In genomic region chr19:9134746-9135511, GRCm38 (mm10) we compare ENCODE assay signal across 9 mouse cellular contexts. TPM values are rescaled to one million over a fixed set of nuclear protein-coding genes. Genes with fewer than 3 reads are reported as not detected.
DNase-seq lines count a peak whose midpoint lies in the region; ATAC-seq and TF ChIP-seq lines count a peak whose summit lies in the region.
"Had no signal": no experiment of that assay in that cellular context is flagged by ENCODE, and none has a peak within 500 bp of the region (broad histone marks: within the 10 kb centered on the region; RNA-seq: fewer than 3 reads in every experiment).

No protein-coding gene starts in this region.

- peaks cover 9% of the 10 kb centered on the region; the same call in 1 of the 2 replicates for H3K27me3 ChIP-seq in E14TG2a.4 (ENCODE audit: insufficient read depth, low read length)
- no peaks in the 10 kb centered on the region for H3K27me3 ChIP-seq in heart, embryonic 12.5 days (replicated peaks)
- no peaks in the 10 kb centered on the region for H3K27me3 ChIP-seq in kidney, postnatal 0 days (ENCODE audit: insufficient read depth, low read length)

- H3K4me3 ChIP-seq in E14TG2a.4 (replicated peaks; ENCODE audit: low read length) (peak overlapping the region; percentile 93), macrophage (ENCODE audit: inconsistent target) (peak overlapping the region; percentile 85)
- peak overlapping the region; percentile 75 for H3K4me3 ChIP-seq in heart, embryonic 12.5 days
- peak overlapping the region; percentile 58 for H3K4me3 ChIP-seq in kidney, postnatal 0 days (replicated peaks; ENCODE audit: low read depth, low read length)

- peaks cover 23% of the 10 kb centered on the region for H3K4me1 ChIP-seq in E14TG2a.4 (replicated peaks; ENCODE audit: low read depth, low read length)
- H3K4me1 ChIP-seq in heart, embryonic 12.5 days (replicated peaks), result 0 out of 2 replicates have a peak, but pooled peaks cover 5% of the 10 kb centered on the region
- no peaks in the 10 kb centered on the region for H3K4me1 ChIP-seq in kidney, postnatal 0 days (replicated peaks; ENCODE audit: insufficient read depth, low read length)

- peaks cover 23% of the 10 kb centered on the region for H3K36me3 ChIP-seq in E14TG2a.4 (ENCODE audit: insufficient read depth, low read length)
- H3K36me3 ChIP-seq in heart, embryonic 12.5 days, result no peaks in the 10 kb centered on the region; the same call in 1 of the 2 replicates
- H3K36me3 ChIP-seq in kidney, postnatal 0 days (ENCODE audit: insufficient read depth, low read length), result no peaks in the 10 kb centered on the region
- H3K36me3 ChIP-seq in macrophage (ENCODE audit: inconsistent target), result no peaks in the 10 kb centered on the region

- ATAC-seq in heart, embryonic 12.5 days (ENCODE audit: insufficient number of reproducible peaks, low FRiP score), result peak; percentile 70
- ATAC-seq in kidney, postnatal 0 days (replicated peaks; ENCODE audit: low FRiP score, low read depth), result peak; percentile 55

- H3K79me2 ChIP-seq in macrophage (ENCODE audit: inconsistent target), result no peaks in the 10 kb centered on the region

- peak overlapping the region; percentile 83 for H3K9ac ChIP-seq in heart, embryonic 12.5 days
- peak overlapping the region; percentile 63 for H3K9ac ChIP-seq in kidney, postnatal 0 days (ENCODE audit: low read depth, low read length)

- peak; percentile 7 for DNase-seq in 3T3-L1 (ENCODE audit: low read depth, low spot score)
- DNase-seq in cerebellum, postnatal 10 days, result peak; percentile 66 to 73
- peak; percentile 31 for DNase-seq in kidney, postnatal 0 days (ENCODE audit: low spot score)
- DNase-seq in spleen, adult 18-20 months, result peak; percentile 34 to 37
- no peak for DNase-seq in gastrocnemius, adult 18-20 months (ENCODE audit: low spot score)

- no peak overlapping the region for H3K27ac ChIP-seq in heart, embryonic 12.5 days (ENCODE audit: poor library complexity, severe bottlenecking)
- H3K27ac ChIP-seq in kidney, postnatal 0 days, result no peak overlapping the region
- H3K27ac ChIP-seq in macrophage, result peak overlapping the region; percentile 31

- no peak for TF ChIP-seq CTCF in E14TG2a.4 (conservative IDR thresholded peaks at IDR 0.05; ENCODE audit: low read length)
- TF ChIP-seq CTCF in kidney, postnatal 0 days (IDR thresholded peaks at IDR 0.05; ENCODE audit: low read depth), result no peak

- H3K4me2 ChIP-seq in heart, embryonic 12.5 days, result peak overlapping the region; percentile 99
- H3K4me2 ChIP-seq in kidney, postnatal 0 days (ENCODE audit: low read length), result peak overlapping the region; percentile 96

- WGBS in heart, embryonic 12.5 days, result 2% methylated on average over 36 of the region's 37 CpGs
- WGBS in kidney, postnatal 0 days, result 1% methylated on average over 33 of the region's 37 CpGs
- whole genome bisulfite sequencing in macrophage (ENCODE audit: missing documents), result 4% methylated on average over 29 of the region's 37 CpGs

- H3K9me3 ChIP-seq in E14TG2a.4 (ENCODE audit: low read length), result no peaks in the 10 kb centered on the region
- H3K9me3 ChIP-seq in heart, embryonic 12.5 days (replicated peaks), result no peaks in the 10 kb centered on the region
- H3K9me3 ChIP-seq in kidney, postnatal 0 days (replicated peaks; ENCODE audit: low read length), result no peaks in the 10 kb centered on the region

RNA-seq across cellular contexts. Expression of gene Asrgl1, which starts 0.5 kb away (rescaled TPM):
- polyA plus RNA-seq in heart, embryonic 12.5 days (2016; fragmentation: Nextera tagmentation; extraction: Ambion mirVana), result 11.3 and 14.1 TPM in 2 replicates
- 13.4 and 14.6 TPM in 2 replicates for polyA plus RNA-seq in kidney, postnatal 0 days (2015; fragmentation: Nextera tagmentation; extraction: Ambion mirVana)
- 1 to 10 TPM in 8 of 26 experiments, under 1 TPM in 8, not detected in 10; 0.26 to 9.3 (median 1.3) TPM for total RNA-seq in macrophage (2018; cell fraction: chromatin; rRNA removed)
- 1 to 10 TPM in 19 of 26 experiments, under 1 TPM in 7; 0.54 to 2.8 (median 1.3) TPM for total RNA-seq in macrophage (2018; cell fraction: cytosol; rRNA removed)
- total RNA-seq in macrophage (2018; cell fraction: nucleus; rRNA removed), result 1 to 10 TPM in 11 of 26 experiments, under 1 TPM in 14, not detected in 1; 0.14 to 7.3 (median 0.85) TPM
- 1.3 to 2.5 TPM (median 2.1 TPM) in 3 replicates for polyA plus RNA-seq in macrophage (2018)
- 10 to 100 TPM; 44.3 to 47.3 TPM for total RNA-seq in gastrocnemius, adult 18-20 months (2021)

RNA-seq across cellular contexts. Expression of gene Scgb1a1, which starts 47.2 kb away (rescaled TPM):
- polyA plus RNA-seq in heart, embryonic 12.5 days (2016; fragmentation: Nextera tagmentation; extraction: Ambion mirVana), result not detected in 2 replicates
- polyA plus RNA-seq in kidney, postnatal 0 days (2015; fragmentation: Nextera tagmentation; extraction: Ambion mirVana), result not detected in 2 replicates
- total RNA-seq in macrophage (2018; cell fraction: chromatin; rRNA removed), result not detected
- total RNA-seq in macrophage (2018; cell fraction: cytosol; rRNA removed), result not detected
- not detected for total RNA-seq in macrophage (2018; cell fraction: nucleus; rRNA removed)
- not detected in 3 replicates for polyA plus RNA-seq in macrophage (2018)
- not detected for total RNA-seq in gastrocnemius, adult 18-20 months (2021)
- total RNA-seq: hematopoietic stem cell, adult 5-6 weeks had no signal
